Mouse (Mus musculus) olfactory bulb, adult 2 months (tissue): ENCODE measurements around the gene Hist2h2be. TPM values are rescaled to one million over a fixed set of nuclear protein-coding genes. Genes with fewer than 3 reads are reported as not detected.

Experiments used
- H3K27ac ChIP-seq: fragments of 200-500 bp; 2 replicates; pipeline ENCODE4 v1.5.1; 2012; ENCODE audit warnings: low read depth, low read length; ENCODE audit not compliant: insufficient read depth
- H3K4me1 ChIP-seq: fragments of 200-500 bp; 2 replicates; pipeline ENCODE4 v1.6.1; 2012; ENCODE audit warnings: low read length; ENCODE audit not compliant: control insufficient read depth, insufficient read depth
- H3K4me3 ChIP-seq: fragments of 200-500 bp; 2 replicates; pipeline ENCODE4 v1.5.1; 2012; ENCODE audit warnings: mild to moderate bottlenecking, low read depth, low read length, moderate library complexity; ENCODE audit not compliant: insufficient read depth
- CTCF ChIP-seq: fragments of 200-500 bp; IDR thresholded peaks from 2 replicates; pipeline ENCODE4 v1.5.1; 2012; ENCODE audit warnings: low read depth, mild to moderate bottlenecking, low read length, moderate library complexity; ENCODE audit not compliant: insufficient read depth
- POLR2A ChIP-seq: fragments of 200-500 bp; IDR thresholded peaks from 2 replicates; pipeline ENCODE4 v1.6.1; 2012; ENCODE audit warnings: mild to moderate bottlenecking, low read depth, low read length, moderate library complexity; ENCODE audit not compliant: insufficient read depth
- WGBS: fragments of 180-500 bp; shearing (Covaris S2); methylation state at CpG from one replicate; pipeline ENCODE4 v1.1.7; 2018; 5-methylcytosine and 5-hydroxymethylcytosine counted together
- polyA plus RNA-seq: library from polyadenylated mRNA; stranded (reverse); fragments of >200 nt; gene quantifications from 2 replicates; pipeline ENCODE4 v1.2.4, GENCODE M21; 2012; ENCODE audit warnings: low replicate concordance; ENCODE audit not compliant: missing spikeins, insufficient read depth, insufficient read length

Gene Hist2h2be
- polyA plus RNA-seq, 1 experiment, result not detected

DNA sequence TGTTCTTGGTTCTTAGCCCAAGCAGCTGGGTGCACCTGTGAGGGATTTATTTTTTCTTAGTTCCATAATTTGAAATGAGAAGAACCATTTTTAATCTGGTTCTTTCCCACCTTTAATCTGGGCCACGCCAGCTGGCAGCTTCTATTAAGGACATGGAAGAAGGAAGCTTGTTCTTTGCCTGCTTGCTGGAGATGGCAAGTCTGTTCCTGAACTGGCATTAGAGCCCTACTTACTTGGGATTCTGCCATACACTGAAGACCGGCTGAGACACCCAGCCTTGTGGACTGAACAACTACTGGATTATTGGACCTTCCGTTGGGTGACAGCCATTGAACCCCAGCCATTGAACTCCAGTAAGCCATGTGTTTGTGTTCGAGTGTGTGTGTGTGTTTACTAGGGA lies 1.9 kb downstream of the Hist2h2be start:
- no peak overlapping the region for H3K4me3 ChIP-seq
- TF ChIP-seq POLR2A, result no peak
- no peak for TF ChIP-seq CTCF
- H3K27ac ChIP-seq, result no peak overlapping the region
- peaks cover 12% of the 10 kb centered on the region for H3K4me1 ChIP-seq
- 39% methylated on average over 4 of the region's 4 CpGs for WGBS

DNA sequence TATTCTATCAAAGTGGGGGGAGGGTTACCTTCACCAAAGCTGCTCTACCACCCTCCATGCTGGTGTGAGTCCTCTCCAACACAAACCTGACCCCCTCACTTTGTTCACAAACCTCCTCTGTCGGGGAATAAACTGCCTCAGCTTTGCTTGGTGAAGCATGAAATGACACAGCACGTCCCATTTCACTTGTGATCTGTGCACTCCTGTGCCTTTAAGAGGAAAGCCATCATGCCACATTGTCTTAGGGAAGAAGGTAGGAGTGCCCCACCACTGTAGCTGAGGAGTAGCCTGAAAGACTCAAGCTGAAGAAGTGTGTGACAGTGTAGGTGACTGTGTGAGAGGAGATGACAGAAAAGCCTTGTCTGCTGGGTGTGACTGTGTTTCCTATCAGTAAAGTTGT lies 4.5 kb downstream of the Hist2h2be start:
- Histone ChIP-seq H3K4me3 (no peak overlapping the region), H3K27ac (no peak overlapping the region), H3K4me1 (peaks cover 10% of the 10 kb centered on the region)
- 32% methylated on average over 2 of the region's 2 CpGs for WGBS
- TF ChIP-seq POLR2A (no peak), CTCF (no peak)

DNA sequence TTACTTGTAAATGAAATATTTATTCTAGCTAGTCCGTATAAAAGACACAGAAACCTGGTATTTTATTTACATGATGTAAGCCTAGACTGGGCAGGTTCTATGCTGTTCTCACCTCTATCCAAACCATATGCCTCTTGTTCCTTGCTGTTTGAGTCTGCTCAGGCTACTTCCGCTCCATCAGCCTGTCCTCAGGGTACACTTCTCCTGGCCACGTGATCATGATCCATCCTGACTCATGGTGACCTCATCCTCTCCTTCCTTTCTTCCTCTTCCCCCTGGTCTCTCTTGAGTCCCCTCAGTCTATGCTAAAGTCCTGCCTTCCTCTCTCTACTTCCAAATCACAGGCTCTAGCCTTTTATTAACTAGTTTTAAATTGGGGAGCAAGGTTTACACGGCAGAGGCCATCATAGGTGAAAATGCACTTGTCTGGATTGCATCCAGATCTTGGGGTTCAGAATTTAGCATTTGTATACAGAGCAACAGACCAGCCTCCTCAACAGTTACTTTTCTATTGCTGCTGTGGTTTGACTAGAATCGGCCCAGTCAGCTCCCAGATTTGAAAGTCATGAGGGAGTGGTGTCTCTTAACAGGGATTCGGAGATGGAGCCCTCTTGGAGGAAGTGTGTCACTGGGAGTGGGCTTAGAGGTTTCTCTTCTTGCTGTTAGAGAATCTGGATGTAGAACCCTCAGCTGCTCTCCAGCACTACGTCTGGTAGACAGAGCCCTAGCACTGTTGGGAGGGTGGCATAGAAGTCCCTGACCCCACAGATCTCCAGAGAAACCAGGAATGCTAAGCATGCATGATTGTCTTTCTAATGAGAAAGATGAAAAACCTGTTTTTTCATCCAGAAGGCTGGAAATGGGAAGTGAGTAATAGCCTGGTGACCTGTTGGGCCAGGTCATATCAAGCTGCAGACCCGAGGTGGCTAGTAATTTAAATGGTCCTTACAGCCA lies 6.1 kb downstream of the Hist2h2be start:
- TF ChIP-seq POLR2A, result no peak
- no peak for TF ChIP-seq CTCF
- no peak overlapping the region for H3K4me3 ChIP-seq
- peaks cover 10% of the 10 kb centered on the region for H3K4me1 ChIP-seq
- H3K27ac ChIP-seq, result no peak overlapping the region
- 61% methylated on average over 8 of the region's 8 CpGs for WGBS

DNA sequence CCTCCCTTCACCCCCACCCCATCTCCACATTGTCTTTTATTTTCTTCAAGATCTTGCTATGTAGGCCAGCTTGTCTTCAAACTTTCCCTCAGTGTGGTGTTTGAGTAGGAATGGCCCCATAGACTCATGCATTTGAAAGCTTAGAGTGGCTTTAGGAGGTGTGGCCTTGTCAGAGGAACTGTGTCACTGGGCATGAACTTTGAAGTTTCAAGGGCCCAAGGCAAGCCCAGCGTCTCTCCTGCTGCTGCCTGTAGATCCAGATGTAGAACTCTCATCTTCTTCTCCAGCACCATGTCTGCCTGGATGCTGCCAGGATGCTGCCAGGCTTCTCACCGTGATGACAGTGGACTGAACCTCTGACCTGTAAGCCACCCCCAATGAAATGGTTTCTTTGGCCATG lies 7.9 kb downstream of the Hist2h2be start:
- H3K27ac ChIP-seq, result no peak overlapping the region
- H3K4me1 ChIP-seq, result peaks cover 10% of the 10 kb centered on the region
- H3K4me3 ChIP-seq, result no peak overlapping the region
- TF ChIP-seq CTCF, result no peak
- no peak for TF ChIP-seq POLR2A
- WGBS, result 88% methylated on average over 2 of the region's 2 CpGs

DNA sequence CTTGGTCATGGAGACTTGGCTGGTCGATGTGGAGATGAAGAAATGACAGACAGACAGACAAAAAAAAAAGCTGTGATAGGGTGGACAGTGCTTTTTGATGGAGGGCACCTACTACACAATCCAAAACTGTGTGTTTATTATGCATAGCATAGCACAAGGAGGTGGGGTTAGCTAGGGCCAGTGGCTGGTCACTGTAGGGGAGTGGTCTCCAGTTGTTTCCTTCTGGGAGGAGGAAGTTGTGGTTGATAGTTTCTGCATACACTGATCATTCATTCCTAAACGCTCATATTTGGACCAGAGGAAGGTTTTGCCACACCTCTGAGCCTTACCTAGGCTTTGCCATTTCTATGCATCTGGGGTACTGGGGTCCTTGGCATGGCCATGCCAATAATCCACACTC lies 9.5 kb downstream of the Hist2h2be start:
- 81% methylated on average over 2 of the region's 2 CpGs for WGBS
- TF ChIP-seq CTCF (no peak), POLR2A (no peak)
- Histone ChIP-seq H3K27ac (no peak overlapping the region), H3K4me1 (peaks cover 3% of the 10 kb centered on the region; the same call in 1 of the 2 replicates), H3K4me3 (no peak overlapping the region)

DNA sequence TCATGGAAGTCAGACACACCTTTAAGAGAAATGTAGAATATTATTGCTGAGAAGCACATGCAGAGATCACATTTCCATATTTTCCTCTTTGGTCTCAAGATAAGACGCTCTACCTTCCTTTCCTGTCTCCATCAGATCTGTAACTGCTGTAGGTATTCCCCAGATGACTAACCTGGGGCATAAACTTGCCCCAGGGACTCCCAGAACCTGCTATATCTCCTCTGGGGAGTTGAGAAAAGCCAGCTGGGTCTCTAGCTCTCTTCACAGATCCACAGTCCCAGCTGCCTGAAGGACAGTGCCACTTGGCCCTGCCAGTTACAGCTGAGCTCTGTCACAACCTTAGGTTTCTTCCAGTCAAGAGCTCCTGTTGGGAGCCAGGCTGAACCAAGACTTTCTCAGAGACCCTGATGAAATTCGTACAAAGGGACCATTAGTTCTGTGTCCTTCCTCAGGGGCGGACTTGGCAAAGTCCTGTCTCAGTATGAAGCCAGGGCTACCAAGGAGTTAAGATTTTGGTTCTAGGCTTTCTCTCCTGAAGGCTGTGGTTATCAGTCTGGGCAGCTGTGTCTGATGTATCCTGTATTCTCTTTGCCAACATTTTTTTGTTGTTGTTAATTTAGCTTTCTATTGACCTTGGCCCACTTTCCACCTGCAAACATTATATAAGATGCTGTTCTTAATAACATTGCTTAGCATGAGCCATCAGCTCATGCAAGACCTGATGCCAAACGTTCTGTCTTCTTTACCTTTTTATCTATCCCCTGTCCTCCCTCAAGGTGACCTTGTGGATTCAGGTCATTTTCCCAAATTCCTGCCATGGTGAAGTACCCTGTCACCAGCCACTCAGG lies 10.2 kb downstream of the Hist2h2be start:
- H3K27ac ChIP-seq, result no peak overlapping the region
- TF ChIP-seq CTCF (no peak), POLR2A (no peak)
- no peak overlapping the region for H3K4me3 ChIP-seq
- 80% methylated on average over 4 of the region's 4 CpGs for WGBS
- H3K4me1 ChIP-seq, result peaks cover 2% of the 10 kb centered on the region; the same call in 1 of the 2 replicates

DNA sequence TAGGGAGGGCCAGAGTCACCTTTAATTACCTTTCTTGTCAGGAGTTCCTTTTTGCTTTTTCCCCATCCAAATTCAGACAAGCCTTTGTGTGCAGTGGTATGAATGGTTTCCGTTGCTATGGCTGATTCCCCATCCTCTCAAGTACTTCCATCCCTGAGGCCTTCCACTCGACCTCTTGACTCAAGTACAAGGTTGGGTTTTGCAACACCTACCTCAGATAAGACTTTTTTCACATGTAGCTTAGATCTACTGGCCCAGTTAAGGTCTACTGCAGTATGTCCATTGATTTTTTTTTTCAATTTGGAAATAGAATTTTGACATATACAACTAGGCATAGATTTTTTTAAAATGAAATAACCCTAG lies 10.8 kb downstream of the Hist2h2be start:
- Histone ChIP-seq H3K27ac (no peak overlapping the region), H3K4me1 (peaks cover under 1% of the 10 kb centered on the region; the same call in 1 of the 2 replicates), H3K4me3 (no peak overlapping the region)
- 74% methylated on average over 2 of the region's 2 CpGs for WGBS
- TF ChIP-seq CTCF (no peak), POLR2A (no peak)

DNA sequence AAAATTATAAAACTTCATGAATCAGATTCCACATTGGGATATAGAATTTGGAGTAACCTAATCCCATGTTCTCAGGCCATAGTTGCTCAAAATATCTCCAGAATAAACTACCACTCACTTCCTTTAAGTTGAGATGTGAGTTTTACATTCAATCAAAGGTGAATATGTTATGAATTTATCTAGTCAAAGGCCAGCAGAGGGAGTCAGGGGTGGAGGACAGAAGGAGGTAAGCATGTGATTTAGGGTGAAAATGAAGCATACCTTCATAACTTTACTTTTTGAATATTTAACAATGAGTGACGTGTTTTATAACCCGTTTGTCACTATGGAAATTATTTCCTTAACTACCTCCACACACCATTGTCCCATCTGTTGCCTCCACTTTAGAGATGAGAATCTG lies 14.0 kb downstream of the Hist2h2be start:
- Histone ChIP-seq H3K27ac (no peak overlapping the region), H3K4me3 (no peak overlapping the region), H3K4me1 (0 out of 2 replicates have a peak, but pooled peaks cover 2% of the 10 kb centered on the region)
- TF ChIP-seq CTCF (no peak), POLR2A (no peak)
- WGBS, result 91% methylated on average over 2 of the region's 2 CpGs

DNA sequence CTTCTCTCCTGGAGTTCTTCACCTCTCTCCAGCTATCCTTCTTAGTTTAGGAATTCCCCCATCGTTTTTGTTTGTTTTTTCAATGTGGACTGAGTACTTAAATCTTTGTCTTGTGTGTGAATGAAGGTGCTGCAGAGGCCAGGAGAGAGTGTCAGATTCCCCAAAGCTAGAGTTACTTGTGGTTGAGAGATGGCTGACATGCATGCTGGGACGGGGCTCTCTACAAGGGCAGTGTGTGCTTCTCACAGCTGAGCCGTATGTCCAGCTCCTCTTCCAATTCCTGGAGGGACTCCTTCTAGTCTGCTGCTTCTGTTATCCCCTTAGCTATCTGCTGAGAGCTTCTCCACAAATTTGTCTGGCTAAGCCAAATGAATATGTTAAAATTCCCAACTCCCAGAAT lies 14.9 kb downstream of the Hist2h2be start:
- no peak for TF ChIP-seq CTCF
- TF ChIP-seq POLR2A, result no peak
- WGBS, result 80% methylated on average over 3 of the region's 3 CpGs
- Histone ChIP-seq H3K4me1 (0 out of 2 replicates have a peak, but pooled peaks cover 2% of the 10 kb centered on the region), H3K4me3 (no peak overlapping the region), H3K27ac (no peak overlapping the region)
